Mouse (Mus musculus) MEL (cell line): Measurements from ENCODE around the gene Usp19. TPM values are rescaled to one million over a fixed set of nuclear protein-coding genes. Genes with fewer than 3 reads are reported as not detected.

ENCODE experiments used
- DNase-seq: peaks from one replicate; pipeline ENCODE4 v3.0.0; 2011; ENCODE audit warnings: low read depth, low spot score
- H3K27ac ChIP-seq: 2 replicates; pipeline ENCODE4 v1.5.1; 2012; ENCODE audit warnings: low read depth, mild to moderate bottlenecking, control low read depth, low read length, moderate library complexity; ENCODE audit not compliant: control insufficient read depth
- H3K27me3 ChIP-seq, 2 experiments: fragments of 150-350 bp in 1 of 2; sonication (generic) in 1 of 2; 2 replicates each; pipeline ENCODE4 v1.6.1; 2012; ENCODE audit warnings: low read length in 2 of 2, mild to moderate bottlenecking in 2 of 2, improper control_type of control experiment in 1 of 2, moderate library complexity in 1 of 2; ENCODE audit not compliant: insufficient read depth in 2 of 2, control insufficient read depth in 1 of 2
- H3K36me3 ChIP-seq, 2 experiments: 2 replicates each; pipeline ENCODE4 v1.6.1; 2012 to 2014; ENCODE audit warnings: low read length in 2 of 2, improper control_type of control experiment in 1 of 2, inconsistent platforms in 1 of 2, mild to moderate bottlenecking in 1 of 2; ENCODE audit not compliant: insufficient read depth in 2 of 2, control insufficient read depth in 1 of 2
- H3K4me1 ChIP-seq, 2 experiments: fragments of 150-350 bp in 1 of 2; sonication (generic) in 1 of 2; 2 replicates each; pipeline ENCODE4 v1.6.1; 2012; ENCODE audit warnings: low read length in 2 of 2, improper control_type of control experiment in 1 of 2, mild to moderate bottlenecking in 1 of 2; ENCODE audit not compliant: insufficient read depth in 2 of 2, control insufficient read depth in 1 of 2
- H3K4me3 ChIP-seq, 2 experiments: fragments of 150-350 bp in 1 of 2; sonication (generic) in 1 of 2; 2 replicates each; pipeline ENCODE4 v1.5.1; 2012; ENCODE audit warnings: low read depth in 2 of 2, low read length in 2 of 2, mild to moderate bottlenecking in 2 of 2, moderate library complexity in 2 of 2, control low read depth in 1 of 2, improper control_type of control experiment in 1 of 2; ENCODE audit not compliant: control insufficient read depth in 1 of 2, insufficient read depth in 1 of 2
- H3K79me2 ChIP-seq: 2 replicates; pipeline ENCODE4 v1.6.1; 2012; ENCODE audit warnings: mild to moderate bottlenecking, low read length, moderate library complexity; ENCODE audit not compliant: control insufficient read depth, poor library complexity, insufficient read depth
- H3K9ac ChIP-seq: 2 replicates; pipeline ENCODE4 v1.6.1; 2012; ENCODE audit warnings: low read depth, mild to moderate bottlenecking, control low read depth, low read length, moderate library complexity; ENCODE audit not compliant: control insufficient read depth, poor library complexity, severe bottlenecking
- H3K9me3 ChIP-seq: fragments of 150-350 bp; sonication (generic); replicated peaks from 2 replicates; pipeline ENCODE4 v1.6.1; 2012; ENCODE audit warnings: mild to moderate bottlenecking, low read length, improper control_type of control experiment, moderate library complexity; ENCODE audit not compliant: insufficient read depth
- BHLHE40 ChIP-seq: IDR thresholded peaks from 2 replicates; pipeline ENCODE4 v1.6.1; 2012; ENCODE audit warnings: low read depth, mild to moderate bottlenecking, inconsistent platforms, low read length, improper control_type of control experiment, borderline replicate concordance
- ELF1 ChIP-seq: IDR thresholded peaks from 2 replicates; pipeline ENCODE4 v1.6.1; 2014; ENCODE audit warnings: low read depth, mild to moderate bottlenecking, inconsistent platforms, low read length, improper control_type of control experiment, moderate library complexity
- GATA1 ChIP-seq: IDR thresholded peaks from 2 replicates; pipeline ENCODE4 v1.6.1; 2011; ENCODE audit warnings: low read depth, low read length, improper control_type of control experiment
- HCFC1 ChIP-seq: IDR thresholded peaks from 2 replicates; pipeline ENCODE4 v1.6.1; 2012; ENCODE audit warnings: low read depth, mild to moderate bottlenecking, inconsistent platforms, low read length, improper control_type of control experiment, moderate library complexity
- JUND ChIP-seq: IDR thresholded peaks from 2 replicates; pipeline ENCODE4 v1.6.1; 2011; ENCODE audit warnings: low read depth, mild to moderate bottlenecking, improper control_type of control experiment, low read length
- KAT2A ChIP-seq: conservative IDR thresholded peaks from 2 replicates; pipeline ENCODE4 v1.6.1; 2012; ENCODE audit warnings: low read depth, low read length, improper control_type of control experiment, inconsistent platforms
- NRF1 ChIP-seq: IDR thresholded peaks from 2 replicates; pipeline ENCODE4 v1.6.1; 2014; ENCODE audit warnings: low read depth, mild to moderate bottlenecking, inconsistent platforms, low read length, improper control_type of control experiment, moderate library complexity; ENCODE audit not compliant: poor library complexity, insufficient read depth, severe bottlenecking
- TAL1 ChIP-seq: IDR thresholded peaks from 2 replicates; pipeline ENCODE4 v1.6.1; 2012; ENCODE audit warnings: mild to moderate bottlenecking, inconsistent platforms, low read length, moderate library complexity, mixed read lengths
- TBP ChIP-seq: IDR thresholded peaks from 2 replicates; pipeline ENCODE4 v1.8.0; 2011; ENCODE audit warnings: low read depth, low read length, improper control_type of control experiment
- UBTF ChIP-seq: IDR thresholded peaks from 2 replicates; pipeline ENCODE4 v1.6.1; 2012; ENCODE audit warnings: low read depth, mild to moderate bottlenecking, inconsistent platforms, low read length, improper control_type of control experiment, moderate library complexity, borderline replicate concordance; ENCODE audit not compliant: insufficient read depth
- USF2 ChIP-seq, 2 experiments: IDR thresholded peaks; 2 replicates each; pipeline ENCODE4 v1.6.1; 2011 to 2012; ENCODE audit warnings: improper control_type of control experiment in 2 of 2, low read length in 2 of 2, borderline replicate concordance in 1 of 2, inconsistent platforms in 1 of 2, low read depth in 1 of 2, mild to moderate bottlenecking in 1 of 2; ENCODE audit not compliant: insufficient read depth in 1 of 2
- polyA plus RNA-seq, 2 experiments: library from polyadenylated mRNA; stranded (reverse) in 1 of 2; unstranded in 1 of 2; fragments of >175 nt in 1 of 2; fragments of >200 nt in 1 of 2; gene quantifications; 2 replicates each; pipeline versions ENCODE4 v1.2.1 to v1.2.4; 2012; ENCODE audit warnings: low replicate concordance in 2 of 2, low read depth in 1 of 2; ENCODE audit not compliant: insufficient read length in 2 of 2, insufficient read depth in 1 of 2, missing spikeins in 1 of 2
- total RNA-seq: library from RNA; depleted of rRNA; stranded (reverse); fragments of 300-350 nt; gene quantifications from 2 replicates; pipeline ENCODE4 v1.2.3, GENCODE M21; 2012

Gene Usp19
- total and polyA plus RNA-seq, 3 experiments, result 76.1 to 162 TPM; not detected in 1

DNA sequence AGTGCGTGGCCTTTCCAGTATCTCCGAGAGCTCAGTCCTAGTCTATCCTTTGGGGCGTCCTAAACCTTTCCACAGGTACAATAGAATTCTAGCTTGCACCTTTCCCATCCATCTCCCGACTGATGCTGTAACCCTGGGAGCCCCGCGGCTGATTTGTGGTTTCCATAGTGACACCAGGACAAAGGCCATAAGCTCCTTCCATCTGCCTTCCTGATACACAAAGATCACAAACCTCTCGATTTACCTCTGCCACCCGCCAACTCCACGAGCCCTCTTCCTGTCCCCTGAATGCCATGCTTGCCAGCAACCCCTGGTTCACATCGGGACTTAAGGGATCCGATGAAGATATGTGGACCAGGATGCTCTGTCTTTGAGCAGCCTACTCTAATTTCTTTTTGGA is 11.2 kb upstream of the Usp19 start:
- H3K4me3 ChIP-seq, result no peak overlapping the region
- TF ChIP-seq JUND (no peak), KAT2A (no peak), GATA1 (no peak), USF2 (IDR thresholded peaks at IDR 0.05; ENCODE audit: borderline replicate concordance in 1 of 2, insufficient read depth in 1 of 2, low read depth in 1 of 2, low read length in 2 of 2) (no peak), HCFC1 (no peak), BHLHE40 (no peak), UBTF (no peak), TAL1 (no peak), ELF1 (no peak), TBP (no peak), NRF1 (no peak)
- TF ChIP-seq, all 39 proteins: peak for 0
- no peak overlapping the region for H3K27ac ChIP-seq
- H3K9me3 ChIP-seq, result no peaks in the 10 kb centered on the region
- H3K79me2 ChIP-seq, result no peaks in the 10 kb centered on the region
- H3K4me1 ChIP-seq, result peaks cover 0 to 2% of the 10 kb centered on the region in 2 experiments; a peak in 1 of 4 replicates
- no peaks in the 10 kb centered on the region for H3K27me3 ChIP-seq
- no peaks in the 10 kb centered on the region; a peak in 1 of 4 replicates for H3K36me3 ChIP-seq
- H3K9ac ChIP-seq, result no peak overlapping the region; the same call in 1 of the 2 replicates
- DNase-seq, result no peak

DNA sequence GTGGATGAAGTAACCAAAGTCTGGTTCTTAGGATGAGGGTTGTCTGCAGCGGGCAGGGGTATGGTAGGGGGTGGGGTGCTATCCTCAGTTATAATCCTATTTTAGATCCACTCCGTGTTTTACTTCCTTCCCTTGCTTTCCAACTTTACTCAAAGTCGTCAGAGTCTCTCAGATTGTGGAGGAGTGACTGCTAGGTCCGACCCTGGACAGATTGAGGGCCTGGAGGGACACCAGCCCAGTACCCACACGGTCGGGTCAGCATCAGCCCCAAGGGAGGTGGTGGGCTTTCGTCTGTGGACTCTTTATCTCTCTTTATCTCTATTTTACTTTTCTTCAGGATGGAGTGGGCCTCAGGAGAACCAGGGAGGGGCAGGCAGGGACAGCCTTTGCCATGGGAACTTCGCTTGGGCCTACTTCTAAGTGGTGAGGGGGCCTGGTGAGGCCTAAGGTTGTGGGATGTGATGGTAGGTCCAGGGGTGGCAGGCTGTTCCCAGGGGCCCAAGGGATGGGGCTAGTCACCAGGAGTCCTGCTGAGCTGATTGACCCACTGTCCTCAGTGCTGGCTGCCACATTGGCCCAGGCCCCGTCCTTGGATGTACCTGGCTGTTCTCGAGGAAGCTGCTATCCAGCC is 10.6 kb upstream of the Usp19 start, which contains the start of gene Lamb2:
Lamb2 (plus strand) TSS at position 16 of the 631 bp plus-strand sequence.
- Histone ChIP-seq H3K27ac (no peak within 1 kb of the TSS), H3K9ac (peak within 1 kb of the TSS; percentile 45)
- peak; percentile 47 for DNase-seq

More for the DNA sequence above, 10.6 kb upstream of the Usp19 start, which contains the start of gene Lamb2:
- Histone ChIP-seq H3K9me3 (no peaks in the 10 kb centered on the region), H3K4me3 (peak within 1 kb of the TSS in 1 of 2 experiments; percentile 54; a peak in 2 of 4 replicates), H3K4me1 (peaks cover 0 to 2% of the 10 kb centered on the region in 2 experiments; a peak in 2 of 4 replicates), H3K36me3 (no peaks in the 10 kb centered on the region; a peak in 1 of 4 replicates), H3K27me3 (no peaks in the 10 kb centered on the region), H3K79me2 (no peaks in the 10 kb centered on the region)
- TF ChIP-seq TBP (peak; percentile 83), TAL1 (no peak)
- TF ChIP-seq, all 39 proteins: peak for 1
